Mouse (Mus musculus) liver, embryonic 11.5 days (tissue): ENCODE measurements at regions not wholly inside any gene's neighbourhood (a gene's known extent, or its start where the extent isn't known, plus 50 kb on each side); places are given as distances from the start of the nearest gene placed in this dataset.

Experiments used
- ATAC-seq: fragments of 200-750 bp; cut with Nextera tagmentation; replicated peaks from 2 replicates; pipeline ENCODE4 v1.8.0; 2017; ENCODE audit warnings: moderate number of reproducible peaks, mild to moderate bottlenecking, moderate TSS enrichment, moderate library complexity; ENCODE audit not compliant: low FRiP score
- DNase-seq: peaks from one replicate; pipeline ENCODE4 v3.0.0-alpha.2; 2017; ENCODE audit warnings: low spot score
- H3K27ac ChIP-seq: fragments of 300-500 bp; sonication (generic); 2 replicates; pipeline ENCODE4 v1.5.1; 2014; ENCODE audit warnings: mild to moderate bottlenecking, low read depth, low read length, control low read depth
- H3K27me3 ChIP-seq: fragments of 300-500 bp; sonication (generic); replicated peaks from 2 replicates; pipeline ENCODE4 v1.6.1; 2014; ENCODE audit warnings: low read length, mixed read lengths; ENCODE audit not compliant: control insufficient read depth, insufficient read depth
- H3K36me3 ChIP-seq: fragments of 300-500 bp; sonication (generic); 2 replicates; pipeline ENCODE4 v1.6.1; 2014; ENCODE audit warnings: mild to moderate bottlenecking, low read length, moderate library complexity, mixed read lengths; ENCODE audit not compliant: control insufficient read depth, insufficient read depth
- H3K4me1 ChIP-seq: fragments of 300-500 bp; sonication (generic); replicated peaks from 2 replicates; pipeline ENCODE4 v1.6.1; 2014; ENCODE audit warnings: low read length, mixed read lengths; ENCODE audit not compliant: control insufficient read depth, insufficient read depth
- H3K4me2 ChIP-seq: fragments of 300-500 bp; sonication (generic); 2 replicates; pipeline ENCODE4 v1.6.1; 2014; ENCODE audit warnings: mild to moderate bottlenecking, control low read depth, moderate library complexity
- H3K4me3 ChIP-seq: fragments of 300-500 bp; sonication (generic); 2 replicates; pipeline ENCODE4 v1.5.1; 2014; ENCODE audit warnings: low read depth, low read length, control low read depth
- H3K9ac ChIP-seq: fragments of 300-500 bp; sonication (generic); 2 replicates; pipeline ENCODE4 v1.6.1; 2014; ENCODE audit warnings: low read depth, low read length, control low read depth
- H3K9me3 ChIP-seq: fragments of 300-500 bp; sonication (generic); 2 replicates; pipeline ENCODE4 v1.6.1; 2016; ENCODE audit warnings: low read length, inconsistent platforms, mixed read lengths; ENCODE audit not compliant: control insufficient read depth
- WGBS: fragments of 180-500 bp; shearing (Covaris S2); extraction: QIAGEN DNeasy Blood & Tissue Kit; methylation state at CpG from one replicate; pipeline ENCODE4 v1.1.7; 2014; 5-methylcytosine and 5-hydroxymethylcytosine counted together

- ATAC-seq = no peak
- Histone ChIP-seq H3K9me3 (no peaks in the 10 kb centered on the region), H3K36me3 (no peaks in the 10 kb centered on the region), H3K9ac (no peak overlapping the region), H3K4me2 (no peak overlapping the region), H3K4me3 (no peak overlapping the region), H3K4me1 (no peaks in the 10 kb centered on the region), H3K27me3 (no peaks in the 10 kb centered on the region), H3K27ac (no peak overlapping the region)
- WGBS = 59% methylated on average over 3 of the region's 3 CpGs
- DNase-seq = no peak
These were observed 116.3 kb upstream of the 4933412E24Rik start for GRCm38 (mm10) chr15:60132701-60133100.

- DNase-seq (no peak), ATAC-seq (no peak)
- H3K4me3 ChIP-seq = no peak overlapping the region
- no peaks in the 10 kb centered on the region for H3K4me1 ChIP-seq
- no peaks in the 10 kb centered on the region for H3K9me3 ChIP-seq
- no peak overlapping the region for H3K4me2 ChIP-seq
- no peaks in the 10 kb centered on the region for H3K36me3 ChIP-seq
- H3K27me3 ChIP-seq = no peaks in the 10 kb centered on the region
- no peak overlapping the region for H3K9ac ChIP-seq
- WGBS = 62% methylated on average over 3 of the region's 3 CpGs
- H3K27ac ChIP-seq = no peak overlapping the region
These were observed 108.0 kb upstream of the 4933412E24Rik start for GRCm38 (mm10) chr15:60124461-60124860.

GRCm38 (mm10) chr15:60119926-60120325 is 103.5 kb upstream of the 4933412E24Rik start:
- WGBS = 71% methylated on average over 1 of the region's 1 CpGs
- no peak for ATAC-seq
- no peak overlapping the region for H3K4me3 ChIP-seq

GRCm38 (mm10) chr15:60111885-60112284 is 95.5 kb upstream of the 4933412E24Rik start:
- ATAC-seq (no peak), DNase-seq (no peak)
- H3K9me3 ChIP-seq = no peaks in the 10 kb centered on the region
- no peak overlapping the region for H3K27ac ChIP-seq
- H3K27me3 ChIP-seq = no peaks in the 10 kb centered on the region
- 76% methylated on average over 3 of the region's 3 CpGs for WGBS
- no peak overlapping the region for H3K4me2 ChIP-seq
- no peaks in the 10 kb centered on the region for H3K4me1 ChIP-seq
- H3K36me3 ChIP-seq = no peaks in the 10 kb centered on the region
- H3K4me3 ChIP-seq = no peak overlapping the region
- H3K9ac ChIP-seq = no peak overlapping the region

More at GRCm38 (mm10) chr15:60119926-60120325, 103.5 kb upstream of the 4933412E24Rik start:
- H3K9me3 ChIP-seq = no peaks in the 10 kb centered on the region
- H3K27ac ChIP-seq = no peak overlapping the region
- no peaks in the 10 kb centered on the region for H3K36me3 ChIP-seq
- DNase-seq = no peak
- no peaks in the 10 kb centered on the region for H3K27me3 ChIP-seq
- H3K9ac ChIP-seq = no peak overlapping the region
- no peaks in the 10 kb centered on the region for H3K4me1 ChIP-seq
- no peak overlapping the region for H3K4me2 ChIP-seq

DNA sequence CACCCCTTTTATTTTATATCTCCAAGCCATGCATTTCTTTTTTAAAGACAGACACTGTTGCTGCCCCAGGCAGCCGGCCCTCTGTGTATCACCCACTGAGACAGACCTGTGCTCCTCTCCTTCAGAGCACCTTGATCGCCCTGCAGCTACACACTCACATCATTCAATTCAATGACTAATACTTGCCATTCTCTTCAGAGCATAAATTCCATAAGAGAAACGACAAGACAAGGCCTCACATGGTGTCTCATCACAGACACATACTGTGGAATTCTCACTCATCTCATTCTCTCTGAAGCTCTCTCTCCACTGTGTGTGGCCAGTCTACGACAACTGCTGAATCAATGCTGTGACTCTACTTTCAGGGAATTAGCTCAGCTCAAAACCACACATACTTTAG is 94.6 kb upstream of the 4933412E24Rik start:
- ATAC-seq = no peak
- H3K36me3 ChIP-seq = no peaks in the 10 kb centered on the region
- H3K9me3 ChIP-seq = no peaks in the 10 kb centered on the region
- no peak overlapping the region for H3K4me2 ChIP-seq
- no peaks in the 10 kb centered on the region for H3K27me3 ChIP-seq
- no peaks in the 10 kb centered on the region for H3K4me1 ChIP-seq
- no peak overlapping the region for H3K27ac ChIP-seq
- no peak for DNase-seq
- no peak overlapping the region for H3K4me3 ChIP-seq
- H3K9ac ChIP-seq = no peak overlapping the region
- WGBS = 72% methylated on average over 4 of the region's 4 CpGs

GRCm38 (mm10) chr15:60104126-60104525 is 87.7 kb upstream of the 4933412E24Rik start:
- ATAC-seq (no peak), DNase-seq (no peak)
- no peaks in the 10 kb centered on the region for H3K9me3 ChIP-seq
- no peaks in the 10 kb centered on the region for H3K36me3 ChIP-seq
- no peak overlapping the region for H3K4me3 ChIP-seq
- H3K4me2 ChIP-seq = no peak overlapping the region
- H3K4me1 ChIP-seq = no peaks in the 10 kb centered on the region
- H3K27me3 ChIP-seq = no peaks in the 10 kb centered on the region
- WGBS = 65% methylated on average over 2 of the region's 2 CpGs
- no peak overlapping the region for H3K27ac ChIP-seq
- H3K9ac ChIP-seq = no peak overlapping the region

- no peak for ATAC-seq
- Histone ChIP-seq H3K27me3 (no peaks in the 10 kb centered on the region), H3K36me3 (no peaks in the 10 kb centered on the region), H3K4me3 (no peak overlapping the region), H3K4me1 (no peaks in the 10 kb centered on the region), H3K27ac (no peak overlapping the region), H3K9ac (no peak overlapping the region), H3K4me2 (no peak overlapping the region), H3K9me3 (no peaks in the 10 kb centered on the region)
- DNase-seq = no peak
- WGBS = 74% methylated on average over 4 of the region's 4 CpGs
These were observed 85.3 kb upstream of the 4933412E24Rik start for GRCm38 (mm10) chr15:60101485-60102280.

- Histone ChIP-seq H3K4me1 (no peaks in the 10 kb centered on the region), H3K9me3 (no peaks in the 10 kb centered on the region), H3K27ac (no peak overlapping the region), H3K9ac (no peak overlapping the region), H3K4me2 (no peak overlapping the region), H3K4me3 (no peak overlapping the region), H3K27me3 (no peaks in the 10 kb centered on the region), H3K36me3 (no peaks in the 10 kb centered on the region)
- 19% methylated on average over 4 of the region's 4 CpGs for WGBS
- DNase-seq (peak; percentile 32), ATAC-seq (no peak)
These were observed 80.7 kb upstream of the 4933412E24Rik start for GRCm38 (mm10) chr15:60097141-60097540.

GRCm38 (mm10) chr15:60096131-60096530 is 79.7 kb upstream of the 4933412E24Rik start:
- ATAC-seq (no peak), DNase-seq (no peak)
- Histone ChIP-seq H3K36me3 (no peaks in the 10 kb centered on the region), H3K9me3 (no peaks in the 10 kb centered on the region), H3K4me1 (no peaks in the 10 kb centered on the region), H3K4me3 (no peak overlapping the region), H3K27me3 (no peaks in the 10 kb centered on the region), H3K27ac (no peak overlapping the region), H3K9ac (no peak overlapping the region), H3K4me2 (no peak overlapping the region)
- WGBS = 77% methylated on average over 4 of the region's 4 CpGs
